ENCODE assay signal across 35 mouse cellular contexts in genomic region chr10:75760311-75760710, GRCm38 (mm10). TPM values are rescaled to one million over a fixed set of nuclear protein-coding genes. Genes with fewer than 3 reads are reported as not detected.
DNase-seq lines count a peak whose midpoint lies in the region; ATAC-seq and TF ChIP-seq lines count a peak whose summit lies in the region.
"Had no signal": no experiment of that assay in that cellular context is flagged by ENCODE, and none has a peak within 500 bp of the region (broad histone marks: within the 10 kb centered on the region; RNA-seq: fewer than 3 reads in every experiment).

No protein-coding gene starts in this region.

- 0 out of 2 replicates have a peak, but pooled peaks cover 4% of the 10 kb centered on the region for H3K36me3 ChIP-seq in hindbrain, postnatal 0 days (ENCODE audit: insufficient read depth, low read length)
- peaks cover 34% of the 10 kb centered on the region for H3K36me3 ChIP-seq in hindbrain, embryonic 12.5 days
- H3K36me3 ChIP-seq in E14TG2a.4 (ENCODE audit: insufficient read depth, low read length) = peaks cover 64% of the 10 kb centered on the region

- no peak overlapping the region for H3K4me3 ChIP-seq in hindbrain, postnatal 0 days (ENCODE audit: low read length)
- no peak overlapping the region for H3K4me3 ChIP-seq in hindbrain, embryonic 12.5 days
- no peak overlapping the region for H3K4me3 ChIP-seq in E14TG2a.4 (replicated peaks; ENCODE audit: low read length)
- H3K4me3 ChIP-seq: embryonic facial prominence, embryonic 13.5 days; erythroblast, embryonic 14.5 days; forebrain, embryonic 13.5 days; hindbrain, embryonic 10.5 days; limb, embryonic 13.5 days; liver, embryonic 15.5 days; midbrain, embryonic 15.5 days; neural tube, embryonic 13.5 days had no signal

- no peaks in the 10 kb centered on the region for H3K9me3 ChIP-seq in hindbrain, postnatal 0 days (ENCODE audit: low read length)
- no peaks in the 10 kb centered on the region for H3K9me3 ChIP-seq in hindbrain, embryonic 12.5 days (replicated peaks)
- H3K9me3 ChIP-seq in E14TG2a.4 (ENCODE audit: low read length) = no peaks in the 10 kb centered on the region
- H3K9me3 ChIP-seq: embryonic facial prominence, embryonic 13.5 days; forebrain, embryonic 13.5 days; limb, embryonic 13.5 days; liver, embryonic 15.5 days; midbrain, embryonic 15.5 days had no signal

- no peaks in the 10 kb centered on the region for H3K4me1 ChIP-seq in hindbrain, postnatal 0 days (ENCODE audit: insufficient read depth, low read length)
- peaks cover 17% of the 10 kb centered on the region for H3K4me1 ChIP-seq in hindbrain, embryonic 12.5 days
- H3K4me1 ChIP-seq in E14TG2a.4 (replicated peaks; ENCODE audit: low read depth, low read length) = peaks cover 30% of the 10 kb centered on the region

- over 99% methylated on average over 3 of the region's 3 CpGs for WGBS in hindbrain, postnatal 0 days
- 97% methylated on average over 3 of the region's 3 CpGs for WGBS in hindbrain, embryonic 12.5 days

- peak; percentile 31 for TF ChIP-seq CTCF in hindbrain, postnatal 0 days (IDR thresholded peaks at IDR 0.05; ENCODE audit: low read depth)
- TF ChIP-seq CTCF in E14TG2a.4 (conservative IDR thresholded peaks at IDR 0.05; ENCODE audit: low read length) = peak; percentile 45

- no peaks in the 10 kb centered on the region for H3K27me3 ChIP-seq in hindbrain, postnatal 0 days (ENCODE audit: insufficient read depth, low read length)
- H3K27me3 ChIP-seq in hindbrain, embryonic 12.5 days = no peaks in the 10 kb centered on the region
- H3K27me3 ChIP-seq in E14TG2a.4 (ENCODE audit: insufficient read depth, low read length) = no peaks in the 10 kb centered on the region
- H3K27me3 ChIP-seq: embryonic facial prominence, embryonic 13.5 days; forebrain, embryonic 13.5 days; limb, embryonic 13.5 days; liver, embryonic 15.5 days; midbrain, embryonic 15.5 days; neural tube, embryonic 13.5 days had no signal

- intact Hi-C loops in heart, postnatal 25 days (cut with DNase I) = loop anchor here (5.0 kb wide), 2 partner anchors 92 to 187 kb away; no protein-coding TSS in a partner anchor

- DNase-seq in hindbrain, postnatal 0 days (ENCODE audit: low spot score) = no peak
- DNase-seq in 3T3-L1 (ENCODE audit: low read depth, low spot score) = peak; percentile 38
- peak; percentile 13 for DNase-seq in T-cell, adult 2 months (ENCODE audit: low spot score)
- DNase-seq in heart, postnatal 25 days (ENCODE audit: low spot score) = no peak
- DNase-seq in kidney, adult 18-20 months = no peak
- no peak for DNase-seq in cerebellum, adult 11 months
- DNase-seq: cerebellum, adult 2 months; cerebellum, postnatal 25 days; kidney, adult 2 months; kidney, postnatal 14 days; layer of hippocampus, postnatal 36 days; thymus, postnatal 36 days had no signal

- no peak overlapping the region for H3K9ac ChIP-seq in hindbrain, postnatal 0 days (replicated peaks; ENCODE audit: low read length)
- H3K9ac ChIP-seq in hindbrain, embryonic 12.5 days = no peak overlapping the region
- H3K9ac ChIP-seq: embryonic facial prominence, embryonic 13.5 days; forebrain, embryonic 13.5 days; limb, embryonic 13.5 days; liver, embryonic 15.5 days; midbrain, embryonic 15.5 days; neural tube, embryonic 13.5 days had no signal

- ATAC-seq in hindbrain, postnatal 0 days = no peak
- no peak for ATAC-seq in hindbrain, embryonic 12.5 days (ENCODE audit: low FRiP score)
- ATAC-seq: forebrain, embryonic 13.5 days; midbrain, embryonic 15.5 days had no signal

- H3K4me2 ChIP-seq in hindbrain, postnatal 0 days (ENCODE audit: low read depth, low read length) = no peak overlapping the region
- no peak overlapping the region for H3K4me2 ChIP-seq in hindbrain, embryonic 12.5 days (replicated peaks)
- H3K4me2 ChIP-seq: embryonic facial prominence, embryonic 13.5 days; forebrain, embryonic 13.5 days; heart, embryonic 11.5 days; limb, embryonic 13.5 days; liver, embryonic 15.5 days; midbrain, embryonic 15.5 days; neural tube, embryonic 13.5 days had no signal

- H3K27ac ChIP-seq in hindbrain, postnatal 0 days = no peak overlapping the region
- no peak overlapping the region for H3K27ac ChIP-seq in hindbrain, embryonic 12.5 days
- H3K27ac ChIP-seq: embryonic facial prominence, embryonic 13.5 days; forebrain, embryonic 13.5 days; hindbrain, embryonic 10.5 days; limb, embryonic 13.5 days; liver, embryonic 15.5 days; macrophage; midbrain, embryonic 15.5 days; neural tube, embryonic 13.5 days had no signal

RNA-seq across cellular contexts. Expression of gene Cabin1, which starts 3.8 kb away (rescaled TPM):
- 92.9 and 96.4 TPM in 2 replicates for total RNA-seq in hindbrain, postnatal 0 days (2014; rRNA removed)
- polyA plus RNA-seq in hindbrain, postnatal 0 days (2015; fragmentation: Nextera tagmentation; extraction: Ambion mirVana) = 30.1 and 33.6 TPM in 2 replicates
- polyA plus RNA-seq in hindbrain, embryonic 12.5 days (2016; fragmentation: Nextera tagmentation; extraction: Ambion mirVana) = 44.1 and 48.7 TPM in 2 replicates
- 10 to 100 TPM; 19.6 to 22.6 TPM for total RNA-seq in heart, postnatal 25 days (2021)

RNA-seq across cellular contexts. Expression of gene Ddt, which starts 12.9 kb away (rescaled TPM):
- 63.6 and 67.4 TPM in 2 replicates for total RNA-seq in hindbrain, postnatal 0 days (2014; rRNA removed)
- polyA plus RNA-seq in hindbrain, postnatal 0 days (2015; fragmentation: Nextera tagmentation; extraction: Ambion mirVana) = 115 and 120 TPM in 2 replicates
- 86.4 and 90.4 TPM in 2 replicates for polyA plus RNA-seq in hindbrain, embryonic 12.5 days (2016; fragmentation: Nextera tagmentation; extraction: Ambion mirVana)
- total RNA-seq in heart, postnatal 25 days (2021) = 100 to 1,000 TPM in 1 of 2 experiments, 10 to 100 TPM in 1; 93.7 to 102 TPM

RNA-seq across cellular contexts. Expression of gene Gm20441, which starts 20.4 kb away (rescaled TPM):
- not detected in 2 replicates for total RNA-seq in hindbrain, postnatal 0 days (2014; rRNA removed)
- polyA plus RNA-seq in hindbrain, postnatal 0 days (2015; fragmentation: Nextera tagmentation; extraction: Ambion mirVana) = not detected in 2 replicates
- not detected in 2 replicates for polyA plus RNA-seq in hindbrain, embryonic 12.5 days (2016; fragmentation: Nextera tagmentation; extraction: Ambion mirVana)
- under 1 TPM in 1 of 2 experiments, not detected in 1; 0.44 TPM for total RNA-seq in heart, postnatal 25 days (2021)
- total RNA-seq: adrenal gland, adult 18-20 months; G1E; gastrocnemius, adult 8-10 months; granulocyte monocyte progenitor cell, adult 5-6 weeks; layer of hippocampus, adult 18-20 months; layer of hippocampus, postnatal 36 days; left cerebral cortex, postnatal 25 days had no signal
- polyA plus RNA-seq: C2C12; cerebellum, adult 2 months; embryonic facial prominence, embryonic 13.5 days; erythroblast, embryonic 14.5 days; forebrain, embryonic 13.5 days; frontal cortex, adult 2 months; G1E; heart, embryonic 11.5 days; heart, postnatal 0 days; hindbrain, embryonic 10.5 days; kidney, adult 2 months; limb, embryonic 13.5 days; liver, embryonic 15.5 days; macrophage; midbrain, embryonic 15.5 days; neural tube, embryonic 13.5 days; spleen, adult 2 months; stomach, embryonic 14.5 days had no signal

RNA-seq across cellular contexts. Expression of gene Gstt3, which starts 20.9 kb away (rescaled TPM):
- total RNA-seq in hindbrain, postnatal 0 days (2014; rRNA removed) = 1.8 and 3.2 TPM in 2 replicates
- 2.8 and 4.2 TPM in 2 replicates for polyA plus RNA-seq in hindbrain, postnatal 0 days (2015; fragmentation: Nextera tagmentation; extraction: Ambion mirVana)
- polyA plus RNA-seq in hindbrain, embryonic 12.5 days (2016; fragmentation: Nextera tagmentation; extraction: Ambion mirVana) = 5.0 and 5.1 TPM in 2 replicates
- total RNA-seq in heart, postnatal 25 days (2021) = 1 to 10 TPM; 3.1 to 3.3 TPM
- polyA plus RNA-seq: erythroblast, embryonic 14.5 days had no signal

RNA-seq across cellular contexts. Expression of gene Gstt1, which starts 38.1 kb away (rescaled TPM):
- total RNA-seq in hindbrain, postnatal 0 days (2014; rRNA removed) = 38.1 and 39.3 TPM in 2 replicates
- polyA plus RNA-seq in hindbrain, postnatal 0 days (2015; fragmentation: Nextera tagmentation; extraction: Ambion mirVana) = 20.8 and 24.4 TPM in 2 replicates
- 6.7 and 8.7 TPM in 2 replicates for polyA plus RNA-seq in hindbrain, embryonic 12.5 days (2016; fragmentation: Nextera tagmentation; extraction: Ambion mirVana)
- total RNA-seq in heart, postnatal 25 days (2021) = 10 to 100 TPM; 12.2 to 13.4 TPM
- total RNA-seq: granulocyte monocyte progenitor cell, adult 5-6 weeks had no signal

Comparison
In these comparisons a context has a peak if more than half of its experiments do, and no peak if none do; other contexts are left out.
1. DNase-seq: peak in 3T3-L1 (single experiment) and T-cell, adult 2 months (single experiment); none in hindbrain, postnatal 0 days (single experiment), heart, postnatal 25 days (single experiment), kidney, adult 18-20 months (single experiment) and cerebellum, adult 11 months (single experiment).